Mouse (Mus musculus) left cerebral cortex, postnatal 25 days (tissue): Measurements from ENCODE around the gene Tnfaip2. TPM values are rescaled to one million over a fixed set of nuclear protein-coding genes. Genes with fewer than 3 reads are reported as not detected.

Experiments
- DNase-seq, 2 experiments: peaks; one replicate each; pipeline ENCODE4 v3.0.0; 2022; ENCODE audit warnings: low spot score in 2 of 2, mixed read lengths in 1 of 2
- intact Hi-C: fragments of 180-260 bp; cut with DNase I; formaldehyde crosslinking; loops from one replicate; pipeline ENCODE4 v1.15.1; 2025
- total RNA-seq, 2 experiments: library from RNA; stranded (reverse); gene quantifications; 2 replicates each; pipeline ENCODE4 v1.2.3; 2021

Tnfaip2 gene
- total RNA-seq, 2 experiments from 2014 or later = 0.53 to 0.66 TPM

DNA sequence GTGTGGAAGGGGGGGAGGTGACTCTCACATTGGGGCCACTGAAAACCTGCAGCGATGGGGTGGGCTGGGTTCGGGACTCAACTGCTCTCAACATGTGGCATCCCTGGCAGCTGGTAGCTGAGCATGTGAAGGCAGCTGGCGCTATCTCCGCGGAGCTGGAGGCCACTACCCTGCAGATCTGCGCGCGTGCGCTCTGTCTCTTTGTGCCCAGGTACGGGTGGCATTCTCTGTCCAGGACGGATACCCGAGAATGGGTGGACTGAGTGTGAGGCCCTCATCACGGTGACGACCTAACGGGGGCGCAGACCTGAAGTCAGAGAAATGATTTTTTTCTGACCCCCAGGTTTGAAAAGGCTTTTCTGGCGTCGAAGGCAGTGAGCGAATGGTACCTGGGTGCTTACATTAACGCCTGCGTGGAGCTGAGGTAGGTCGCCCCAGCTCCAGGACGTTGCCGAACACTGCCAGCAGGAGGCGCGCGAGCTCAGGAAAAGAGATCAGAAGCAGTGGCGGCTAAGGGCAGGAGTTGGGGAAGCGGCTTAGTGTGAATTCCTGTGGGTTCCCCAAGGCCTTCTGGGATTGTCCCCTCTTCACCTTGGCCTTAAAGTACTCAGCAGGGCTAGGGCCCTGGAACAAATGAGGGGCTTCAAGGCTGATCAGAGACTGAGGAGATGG, 16.3 kb upstream of the Tnfaip2 start:
- peak; percentile 90 to 93 for DNase-seq
- intact Hi-C loops = loop anchor here (1.0 to 10.0 kb wide), 4 partner anchors 33 to 219 kb away; no protein-coding TSS in a partner anchor

- no peak for DNase-seq
- intact Hi-C loops = loop anchor here (10.0 kb wide), 1 partner anchor 217 kb away; no protein-coding TSS in a partner anchor
These were observed 14.7 kb upstream of the Tnfaip2 start for GRCm38 (mm10) chr12:111427438-111428113.

- DNase-seq = no peak
- intact Hi-C loops = loop anchor here (10.0 kb wide), 1 partner anchor 216 kb away; no protein-coding TSS in a partner anchor
These were observed 13.9 kb upstream of the Tnfaip2 start for GRCm38 (mm10) chr12:111428364-111428763.

GRCm38 (mm10) chr12:111428961-111429911, 13.0 kb upstream of the Tnfaip2 start:
- DNase-seq = peak in 1 of 2 experiments; percentile 38
- intact Hi-C loops = loop anchor here (10.0 kb wide), 1 partner anchor 216 kb away; no protein-coding TSS in a partner anchor

- intact Hi-C loops = no loop called here
- no peak for DNase-seq
These were observed 12.0 kb upstream of the Tnfaip2 start for GRCm38 (mm10) chr12:111430049-111430867.

- DNase-seq = peak in 1 of 2 experiments; percentile 36
These were observed 11.1 kb upstream of the Tnfaip2 start for GRCm38 (mm10) chr12:111430868-111431817.

GRCm38 (mm10) chr12:111432097-111432496, 10.2 kb upstream of the Tnfaip2 start:
- intact Hi-C loops = no loop called here
- DNase-seq = no peak

More at GRCm38 (mm10) chr12:111430868-111431817, 11.1 kb upstream of the Tnfaip2 start:
- intact Hi-C loops = no loop called here

DNA sequence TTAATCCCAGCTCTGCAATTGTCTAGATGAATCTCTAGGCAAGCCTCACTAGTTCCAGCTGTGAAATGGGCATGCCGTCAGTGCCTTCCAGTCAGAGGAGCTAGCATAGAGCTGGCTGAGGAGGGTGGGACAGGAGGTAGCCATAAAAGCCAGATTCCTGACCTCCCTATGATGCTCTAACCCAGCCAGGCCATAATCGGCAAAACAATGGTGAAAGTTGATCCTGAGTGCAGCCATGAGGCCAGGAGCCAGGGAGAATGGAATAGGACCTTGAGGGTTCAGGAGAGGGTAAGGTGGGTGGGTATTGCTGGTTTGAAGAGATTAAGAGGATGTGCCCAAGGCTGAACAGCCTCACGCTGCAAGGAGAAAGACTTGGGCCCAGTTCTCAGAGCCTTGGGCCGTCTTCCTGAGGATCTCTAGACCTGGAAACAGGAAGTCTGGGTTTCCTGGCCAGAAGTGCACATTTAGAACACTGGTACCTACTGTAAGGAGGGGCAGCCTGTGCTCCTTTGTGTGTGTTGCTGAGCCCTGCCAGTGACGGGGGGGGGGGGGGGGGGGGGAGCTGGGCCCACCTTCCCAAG, 9.4 kb upstream of the Tnfaip2 start:
- intact Hi-C loops = no loop called here
- no peak for DNase-seq

DNA sequence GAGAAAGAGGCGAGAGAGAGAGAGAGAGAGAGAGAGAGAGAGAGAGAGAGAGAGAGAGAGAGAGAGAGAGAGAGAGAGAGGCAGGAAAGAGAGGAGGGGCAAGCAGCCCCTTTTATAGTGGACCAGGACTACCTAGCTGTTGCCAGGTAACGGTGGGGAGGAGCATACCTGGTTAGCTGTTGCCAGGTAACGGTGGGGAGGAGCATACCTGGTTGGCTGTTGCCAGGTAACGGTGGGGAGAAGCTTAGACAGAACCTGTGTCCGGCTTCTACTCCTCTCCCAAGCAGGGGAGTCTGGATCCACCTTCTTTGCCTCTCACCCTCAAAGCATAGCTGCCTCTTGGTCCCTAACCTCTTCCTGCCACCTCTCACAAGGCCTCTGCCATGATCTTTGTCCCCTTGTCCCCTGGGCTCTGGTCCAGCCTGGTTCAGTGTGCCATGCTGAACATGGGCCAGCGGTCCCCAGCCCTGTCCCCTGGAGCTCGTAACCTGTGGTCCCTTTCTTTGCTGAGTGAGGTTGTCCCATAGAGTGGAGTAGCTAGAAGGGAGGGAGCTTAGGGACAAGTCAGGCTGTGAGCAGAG, 8.0 kb upstream of the Tnfaip2 start:
- no peak for DNase-seq
- intact Hi-C loops = no loop called here

GRCm38 (mm10) chr12:111434745-111435327, 7.4 kb upstream of the Tnfaip2 start:
- DNase-seq = no peak
- intact Hi-C loops = no loop called here

- DNase-seq = peak in 1 of 2 experiments; percentile 67
- intact Hi-C loops = no loop called here
These were observed 6.1 kb upstream of the Tnfaip2 start for GRCm38 (mm10) chr12:111436170-111436569.

DNA sequence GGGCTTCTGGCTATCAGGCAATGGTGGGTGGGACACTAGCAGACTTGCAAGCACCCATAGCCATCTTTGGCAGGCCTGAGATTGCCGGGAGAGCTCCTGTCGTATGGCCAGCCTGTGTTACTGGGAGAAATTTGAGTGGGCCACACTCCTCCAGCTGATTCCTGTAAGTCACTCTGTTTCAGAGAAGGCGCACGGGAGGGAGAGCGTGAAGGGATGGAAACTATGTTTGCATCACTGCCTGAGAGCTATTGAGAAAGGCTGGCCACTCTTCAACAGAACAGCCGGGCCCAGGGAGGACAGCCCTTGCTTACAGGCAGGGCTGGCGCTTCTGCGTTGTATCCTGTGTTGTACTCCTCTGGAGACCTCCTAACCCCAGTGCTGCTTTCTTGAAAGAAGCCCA, 5.6 kb upstream of the Tnfaip2 start:
- peak in 1 of 2 experiments; percentile 82 for DNase-seq
- intact Hi-C loops = no loop called here

- DNase-seq = no peak
- intact Hi-C loops = no loop called here
These were observed 4.9 kb upstream of the Tnfaip2 start for GRCm38 (mm10) chr12:111437222-111437900.

GRCm38 (mm10) chr12:111438850-111439249, 3.4 kb upstream of the Tnfaip2 start:
- no peak for DNase-seq

GRCm38 (mm10) chr12:111440701-111441373, 1.4 kb upstream of the Tnfaip2 start:
- intact Hi-C loops = no loop called here
- DNase-seq = no peak

More at GRCm38 (mm10) chr12:111438850-111439249, 3.4 kb upstream of the Tnfaip2 start:
- intact Hi-C loops = no loop called here

DNA sequence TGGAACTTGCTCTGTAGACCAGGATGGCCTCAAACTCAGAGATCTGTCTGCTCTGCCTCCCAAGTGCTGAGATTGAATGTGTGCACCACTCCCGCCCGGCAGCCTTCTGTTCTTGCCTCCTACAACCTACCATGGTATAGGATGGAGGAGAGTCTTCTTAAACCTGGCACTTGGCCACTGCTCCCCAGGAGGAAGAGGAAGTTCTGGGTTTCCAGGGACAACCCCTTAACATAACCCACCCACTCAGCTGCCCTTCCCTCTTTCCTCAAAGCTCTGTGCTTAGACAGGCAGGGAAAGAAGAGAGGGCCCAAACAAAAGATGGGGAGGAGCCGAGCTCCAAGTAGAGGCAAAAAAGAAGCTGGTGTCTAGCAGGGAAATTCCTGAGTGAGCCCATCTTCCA, 746 bp upstream of the Tnfaip2 start:
- intact Hi-C loops = no loop called here
- peak in 1 of 2 experiments; percentile 76 for DNase-seq
